Comparison of ENCODE assay signal across 12 mouse cellular contexts in genomic region chr6:90678759-90679158, GRCm38 (mm10).
A peak's percentile ranks its signal among the peaks of the same experiment; 100 is the strongest.
DNase-seq lines count a peak whose midpoint lies in the region; ATAC-seq and TF ChIP-seq lines count a peak whose summit lies in the region.
"Had no signal": no experiment of that assay in that cellular context is flagged by ENCODE, and none has a peak within 500 bp of the region (broad histone marks: within the 10 kb centered on the region; RNA-seq: fewer than 3 reads in every experiment).

No protein-coding gene starts in this region.

- peak; percentile 95 for DNase-seq in heart, adult 11 months
- no peak for DNase-seq in heart, adult 8-10 months (ENCODE audit: low spot score)
- peak; percentile 54 for DNase-seq in heart, postnatal 4 days
- DNase-seq in embryo, embryonic 11 days = no peak
- DNase-seq: liver, embryonic 13.5 days; thymus, postnatal 36 days had no signal

- H3K9ac ChIP-seq in embryonic facial prominence, embryonic 13.5 days = no peak overlapping the region
- H3K9ac ChIP-seq in liver, embryonic 16.5 days (ENCODE audit: low read depth, low read length) = no peak overlapping the region
- H3K9ac ChIP-seq in intestine, postnatal 0 days (ENCODE audit: low read depth, low read length) = no peak overlapping the region
- H3K9ac ChIP-seq: embryonic facial prominence, embryonic 12.5 days; liver, embryonic 13.5 days; neural tube, embryonic 12.5 days had no signal

- H3K36me3 ChIP-seq in embryonic facial prominence, embryonic 13.5 days = peaks cover 77% of the 10 kb centered on the region
- H3K36me3 ChIP-seq in liver, embryonic 16.5 days (ENCODE audit: control insufficient read depth, insufficient read depth) = peaks cover 42% of the 10 kb centered on the region
- H3K36me3 ChIP-seq in intestine, postnatal 0 days (ENCODE audit: control insufficient read depth, insufficient read depth) = peaks cover 67% of the 10 kb centered on the region

- H3K4me3 ChIP-seq in embryonic facial prominence, embryonic 13.5 days = no peak overlapping the region
- H3K4me3 ChIP-seq in liver, embryonic 16.5 days (ENCODE audit: low read depth, low read length) = no peak overlapping the region
- no peak overlapping the region for H3K4me3 ChIP-seq in intestine, postnatal 0 days (ENCODE audit: low read depth, low read length)
- H3K4me3 ChIP-seq: embryonic facial prominence, embryonic 12.5 days; liver, embryonic 13.5 days; neural tube, embryonic 12.5 days had no signal

- H3K27me3 ChIP-seq in embryonic facial prominence, embryonic 13.5 days = no peaks in the 10 kb centered on the region
- no peaks in the 10 kb centered on the region for H3K27me3 ChIP-seq in liver, embryonic 16.5 days (ENCODE audit: control insufficient read depth, insufficient read depth, low read depth, low read length)
- H3K27me3 ChIP-seq in intestine, postnatal 0 days (replicated peaks; ENCODE audit: control insufficient read depth, insufficient read depth, low read length) = no peaks in the 10 kb centered on the region
- H3K27me3 ChIP-seq: embryonic facial prominence, embryonic 12.5 days; liver, embryonic 13.5 days; neural tube, embryonic 12.5 days had no signal

- H3K9me3 ChIP-seq in embryonic facial prominence, embryonic 13.5 days = no peaks in the 10 kb centered on the region
- H3K9me3 ChIP-seq in liver, embryonic 16.5 days (replicated peaks; ENCODE audit: control insufficient read depth, low read length) = no peaks in the 10 kb centered on the region
- H3K9me3 ChIP-seq in intestine, postnatal 0 days (ENCODE audit: control insufficient read depth) = no peaks in the 10 kb centered on the region
- H3K9me3 ChIP-seq: embryonic facial prominence, embryonic 12.5 days; liver, embryonic 13.5 days; neural tube, embryonic 12.5 days had no signal

- TF ChIP-seq CTCF in intestine, postnatal 0 days (IDR thresholded peaks at IDR 0.05; ENCODE audit: low read depth) = no peak

- 0 out of 2 replicates have a peak overlapping the region, but pooled peaks have one; percentile 39 for H3K27ac ChIP-seq in embryonic facial prominence, embryonic 13.5 days
- H3K27ac ChIP-seq in liver, embryonic 16.5 days (ENCODE audit: low read length) = 0 out of 2 replicates have a peak overlapping the region, but pooled peaks have one; percentile 25
- no peak overlapping the region for H3K27ac ChIP-seq in intestine, postnatal 0 days (ENCODE audit: low read depth, low read length)
- H3K27ac ChIP-seq: embryonic facial prominence, embryonic 12.5 days; liver, embryonic 13.5 days; neural tube, embryonic 12.5 days had no signal

- WGBS in embryonic facial prominence, embryonic 13.5 days = 77% methylated on average over 4 of the region's 4 CpGs
- WGBS in liver, embryonic 16.5 days (ENCODE audit: insufficient replicate concordance) = 76% methylated on average over 4 of the region's 4 CpGs
- 86% methylated on average over 4 of the region's 4 CpGs for WGBS in intestine, postnatal 0 days

- H3K4me1 ChIP-seq in embryonic facial prominence, embryonic 13.5 days = no peaks in the 10 kb centered on the region
- H3K4me1 ChIP-seq in liver, embryonic 16.5 days (ENCODE audit: control insufficient read depth, low read depth, low read length) = no peaks in the 10 kb centered on the region; the same call in none of the 2 replicates
- 0 out of 2 replicates have a peak, but pooled peaks cover 5% of the 10 kb centered on the region for H3K4me1 ChIP-seq in intestine, postnatal 0 days (replicated peaks; ENCODE audit: control insufficient read depth, insufficient read depth, low read length)
- H3K4me1 ChIP-seq: embryonic facial prominence, embryonic 12.5 days; neural tube, embryonic 12.5 days had no signal

- no peak overlapping the region for H3K4me2 ChIP-seq in embryonic facial prominence, embryonic 13.5 days
- H3K4me2 ChIP-seq in liver, embryonic 16.5 days (ENCODE audit: low read depth, low read length) = no peak overlapping the region
- no peak overlapping the region for H3K4me2 ChIP-seq in intestine, postnatal 0 days (replicated peaks; ENCODE audit: low read depth)
- H3K4me2 ChIP-seq: embryonic facial prominence, embryonic 12.5 days; liver, embryonic 13.5 days; neural tube, embryonic 12.5 days had no signal

- ATAC-seq in embryonic facial prominence, embryonic 13.5 days (ENCODE audit: insufficient number of reproducible peaks, insufficient read depth, low FRiP score, low TSS enrichment, low read depth) = no peak
- peak; percentile 12; the same call in 1 of the 2 replicates for ATAC-seq in liver, embryonic 16.5 days (ENCODE audit: low read depth)
- no peak for ATAC-seq in CD4-positive, CD25-positive, alpha-beta regulatory T cell, adult 4 months
- ATAC-seq in intestine, postnatal 0 days = no peak

Comparison
In these comparisons a context has a peak if more than half of its experiments do, and no peak if none do; other contexts are left out.
1. DNase-seq: peak in heart, adult 11 months (single experiment) and heart, postnatal 4 days (single experiment); none in heart, adult 8-10 months (single experiment) and embryo, embryonic 11 days (single experiment).